Mouse (Mus musculus) stomach, postnatal 0 days (tissue): ENCODE measurements around the gene 1700017N19Rik.
"Not testable (repeated sequence)": the region's sequence is repeated elsewhere in the genome, so short reads cannot be mapped to it uniquely, and the experiment has no call there.

Experiments used
- CTCF ChIP-seq: IDR thresholded peaks from 2 replicates; pipeline ENCODE4 v1.5.1; 2016; ENCODE audit warnings: antibody characterized with exemption, low read depth, mild to moderate bottlenecking, moderate library complexity
- EP300 ChIP-seq: optimal IDR thresholded peaks from 2 replicates; pipeline ENCODE3; 2016; ENCODE audit warnings: antibody characterized with exemption

DNA sequence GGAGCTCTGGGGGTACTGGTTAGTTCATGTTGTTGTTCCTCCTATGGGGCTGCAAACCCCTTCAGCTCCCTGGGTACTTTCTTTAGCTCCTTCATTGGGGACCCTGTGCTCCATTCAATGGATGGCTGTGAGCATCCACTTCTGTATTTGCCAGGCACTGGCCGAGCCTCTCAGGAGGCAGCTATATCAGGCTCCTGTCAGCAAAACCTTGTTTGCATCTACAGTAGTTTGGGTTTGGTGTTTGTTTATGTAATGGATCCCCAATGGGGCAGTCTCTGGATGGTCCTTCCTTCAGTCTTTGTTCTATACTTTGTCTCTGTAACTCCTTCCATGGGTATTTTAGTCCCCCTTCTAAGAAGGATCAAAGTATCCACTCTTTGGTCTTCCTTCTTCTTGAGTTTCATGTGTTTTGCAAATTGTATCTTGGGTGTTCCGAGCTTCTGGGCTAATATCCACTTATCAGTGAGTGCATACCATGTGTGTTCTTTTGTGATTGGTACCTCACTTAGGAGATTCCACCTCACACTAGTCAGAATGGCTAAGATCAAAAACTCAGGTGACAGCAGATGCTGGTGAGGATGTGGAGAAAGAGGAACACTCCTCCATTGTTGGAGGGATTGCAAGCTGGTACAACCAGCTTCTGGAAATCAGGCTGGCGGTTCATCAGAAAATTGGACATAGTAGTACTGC, 29.9 kb upstream of the 1700017N19Rik start:
- TF ChIP-seq EP300, CTCF: not testable (repeated sequence)
